Mouse (Mus musculus): ENCODE measurements around the gene Ppp1r27. TPM values are rescaled to one million over a fixed set of nuclear protein-coding genes. Genes with fewer than 3 reads are reported as not detected.
A peak's percentile ranks its signal among the peaks of the same experiment; 100 is the strongest.

Ppp1r27 gene
- total RNA-seq, 1 experiment: not detected

GRCm38 (mm10) chr11:120531646-120532045 lies 19.3 kb downstream of the Ppp1r27 start:
- TF ChIP-seq ZC3H11A (IDR thresholded peaks at IDR 0.05; ENCODE audit: borderline replicate concordance, low read depth, low read length) (no peak), HCFC1 (IDR thresholded peaks at IDR 0.05; ENCODE audit: borderline replicate concordance, insufficient read depth, low read length) (no peak), ZNF384 (IDR thresholded peaks at IDR 0.05; ENCODE audit: low read depth, low read length) (no peak), MAFK (IDR thresholded peaks at IDR 0.05; ENCODE audit: insufficient read depth, low read depth, low read length) (no peak), CHD2 (IDR thresholded peaks at IDR 0.05; ENCODE audit: low read depth, low read length) (no peak)
- no peak overlapping the region for H3K4me3 ChIP-seq (ENCODE audit: insufficient read depth in 1 of 2, low read depth in 1 of 2, low read length in 2 of 2, poor library complexity in 1 of 2, severe bottlenecking in 1 of 2)
- no peaks in the 10 kb centered on the region for H3K36me3 ChIP-seq (ENCODE audit: control insufficient read depth, insufficient read depth, low read length, poor library complexity, severe bottlenecking)
- no peak for DNase-seq (ENCODE audit: low read depth, low spot score)
- H3K9ac ChIP-seq (ENCODE audit: insufficient read depth, low read depth, low read length, poor library complexity, severe bottlenecking): no peak overlapping the region
- in situ Hi-C loops (cut with MboI; ENCODE audit: low sequenced_read_pairs in 2 of 2, unreplicated experiment in 2 of 2): no loop called here
- no peaks in the 10 kb centered on the region for H3K9me3 ChIP-seq (ENCODE audit: control insufficient read depth, insufficient read depth, low read depth, low read length)
- no peak overlapping the region for H3K27ac ChIP-seq (ENCODE audit: insufficient read depth, low read depth, low read length, poor library complexity, severe bottlenecking)
- H3K4me1 ChIP-seq (ENCODE audit: control insufficient read depth in 2 of 2, insufficient read depth in 2 of 2, low read length in 2 of 2, poor library complexity in 1 of 2): peaks cover 0 to 2% of the 10 kb centered on the region in 2 experiments; a peak in 1 of 4 replicates

DNA sequence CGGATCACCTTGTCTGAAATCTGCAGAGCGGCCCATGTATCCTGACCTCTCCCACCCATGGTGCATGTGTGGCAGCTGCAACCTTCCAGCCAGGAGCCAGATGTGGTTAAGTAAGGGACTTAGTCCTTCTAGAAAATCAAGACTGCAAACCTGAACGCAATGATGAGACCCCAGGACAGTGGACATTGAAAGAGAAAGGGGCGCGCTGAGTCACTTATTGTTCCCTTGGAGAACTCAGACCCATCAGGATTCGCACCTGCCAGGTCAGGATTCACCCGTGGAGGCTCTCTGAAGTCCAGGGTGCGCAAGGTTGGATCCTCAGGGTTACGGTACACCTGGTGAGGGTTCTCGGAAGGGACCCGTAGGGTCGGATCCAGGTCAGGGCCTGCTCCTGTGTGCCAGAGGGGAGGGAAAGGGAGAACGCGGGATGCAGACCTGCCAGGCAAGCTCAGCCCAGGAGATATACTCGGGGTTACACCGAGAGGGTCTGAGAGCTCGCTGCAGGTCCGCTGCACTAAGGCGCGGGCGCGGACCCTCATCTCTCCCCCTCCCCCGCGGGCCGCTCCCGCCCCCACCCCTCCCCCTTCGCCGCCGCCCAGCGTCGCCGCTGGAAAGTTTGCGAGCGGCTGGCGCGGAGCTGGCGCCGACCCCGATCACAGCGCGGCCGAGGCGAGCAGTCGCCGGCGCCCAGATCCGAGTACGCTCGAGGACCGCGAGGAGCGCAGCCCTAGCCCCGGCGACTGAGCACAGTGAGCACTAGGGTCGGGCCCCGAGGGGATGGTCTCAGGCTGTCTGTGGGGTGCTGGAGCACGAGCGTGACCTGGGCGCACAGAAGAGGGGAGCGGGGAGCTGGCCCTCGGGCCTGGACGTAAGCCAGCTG lies 20.6 kb downstream of the Ppp1r27 start, which contains the start of gene Gcgr:
Gene Gcgr, plus strand, starts transcription at position 615 of the 880 bp plus-strand sequence.
- DNase-seq (ENCODE audit: low read depth, low spot score): no peak
- Histone ChIP-seq H3K36me3 (ENCODE audit: control insufficient read depth, insufficient read depth, low read length, poor library complexity, severe bottlenecking) (no peaks in the 10 kb centered on the region), H3K4me1 (ENCODE audit: control insufficient read depth in 2 of 2, insufficient read depth in 2 of 2, low read length in 2 of 2, poor library complexity in 1 of 2) (peaks cover 0 to 2% of the 10 kb centered on the region in 2 experiments; a peak in 1 of 4 replicates), H3K27ac (ENCODE audit: insufficient read depth, low read depth, low read length, poor library complexity, severe bottlenecking) (no peak within 1 kb of the TSS), H3K9me3 (ENCODE audit: control insufficient read depth, insufficient read depth, low read depth, low read length) (no peaks in the 10 kb centered on the region), H3K9ac (ENCODE audit: insufficient read depth, low read depth, low read length, poor library complexity, severe bottlenecking) (peak within 1 kb of the TSS; percentile 62), H3K4me3 (ENCODE audit: insufficient read depth in 1 of 2, low read depth in 1 of 2, low read length in 2 of 2, poor library complexity in 1 of 2, severe bottlenecking in 1 of 2) (peak within 1 kb of the TSS; percentile 71 to 79)
- TF ChIP-seq CHD2 (IDR thresholded peaks at IDR 0.05; ENCODE audit: low read depth, low read length): no peak
- TF ChIP-seq MAFK (IDR thresholded peaks at IDR 0.05; ENCODE audit: insufficient read depth, low read depth, low read length): no peak
- no peak for TF ChIP-seq ZC3H11A (IDR thresholded peaks at IDR 0.05; ENCODE audit: borderline replicate concordance, low read depth, low read length)
- no peak for TF ChIP-seq ZNF384 (IDR thresholded peaks at IDR 0.05; ENCODE audit: low read depth, low read length)
- no peak for TF ChIP-seq HCFC1 (IDR thresholded peaks at IDR 0.05; ENCODE audit: borderline replicate concordance, insufficient read depth, low read length)
- in situ Hi-C loops (cut with MboI; ENCODE audit: low sequenced_read_pairs in 2 of 2, unreplicated experiment in 2 of 2): no loop called here

DNA sequence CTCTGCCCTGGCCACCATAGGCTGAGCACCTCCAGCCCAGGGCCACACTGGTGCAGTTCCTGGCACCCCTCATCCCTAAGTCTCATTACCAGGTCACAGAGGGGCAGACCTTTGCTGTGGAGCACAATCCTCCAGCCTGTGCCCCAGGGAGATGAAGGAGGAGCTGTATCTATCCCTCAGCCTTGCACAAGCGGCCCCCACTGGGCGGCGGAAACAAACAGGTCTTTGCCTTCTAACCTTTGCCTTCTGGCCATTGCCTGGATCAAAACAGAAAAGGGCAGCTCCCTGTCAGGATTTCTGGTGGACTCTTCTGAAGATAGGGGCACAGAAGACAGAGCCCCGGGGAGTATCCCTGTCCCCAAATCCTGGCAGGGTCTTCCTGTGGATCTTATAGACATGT lies 22.0 kb downstream of the Ppp1r27 start:
- H3K4me3 ChIP-seq (ENCODE audit: insufficient read depth in 1 of 2, low read depth in 1 of 2, low read length in 2 of 2, poor library complexity in 1 of 2, severe bottlenecking in 1 of 2): no peak overlapping the region
- H3K27ac ChIP-seq (ENCODE audit: insufficient read depth, low read depth, low read length, poor library complexity, severe bottlenecking): no peak overlapping the region
- H3K36me3 ChIP-seq (ENCODE audit: control insufficient read depth, insufficient read depth, low read length, poor library complexity, severe bottlenecking): no peaks in the 10 kb centered on the region
- DNase-seq (ENCODE audit: low read depth, low spot score): no peak
- peaks cover 0 to 2% of the 10 kb centered on the region in 2 experiments; a peak in 1 of 4 replicates for H3K4me1 ChIP-seq (ENCODE audit: control insufficient read depth in 2 of 2, insufficient read depth in 2 of 2, low read length in 2 of 2, poor library complexity in 1 of 2)
- in situ Hi-C loops (cut with MboI; ENCODE audit: low sequenced_read_pairs in 2 of 2, unreplicated experiment in 2 of 2): no loop called here
- no peak overlapping the region for H3K9ac ChIP-seq (ENCODE audit: insufficient read depth, low read depth, low read length, poor library complexity, severe bottlenecking)
- H3K9me3 ChIP-seq (ENCODE audit: control insufficient read depth, insufficient read depth, low read depth, low read length): no peaks in the 10 kb centered on the region
- TF ChIP-seq ZC3H11A (IDR thresholded peaks at IDR 0.05; ENCODE audit: borderline replicate concordance, low read depth, low read length) (no peak), ZNF384 (IDR thresholded peaks at IDR 0.05; ENCODE audit: low read depth, low read length) (no peak), CHD2 (IDR thresholded peaks at IDR 0.05; ENCODE audit: low read depth, low read length) (no peak), MAFK (IDR thresholded peaks at IDR 0.05; ENCODE audit: insufficient read depth, low read depth, low read length) (no peak), HCFC1 (IDR thresholded peaks at IDR 0.05; ENCODE audit: borderline replicate concordance, insufficient read depth, low read length) (no peak)

DNA sequence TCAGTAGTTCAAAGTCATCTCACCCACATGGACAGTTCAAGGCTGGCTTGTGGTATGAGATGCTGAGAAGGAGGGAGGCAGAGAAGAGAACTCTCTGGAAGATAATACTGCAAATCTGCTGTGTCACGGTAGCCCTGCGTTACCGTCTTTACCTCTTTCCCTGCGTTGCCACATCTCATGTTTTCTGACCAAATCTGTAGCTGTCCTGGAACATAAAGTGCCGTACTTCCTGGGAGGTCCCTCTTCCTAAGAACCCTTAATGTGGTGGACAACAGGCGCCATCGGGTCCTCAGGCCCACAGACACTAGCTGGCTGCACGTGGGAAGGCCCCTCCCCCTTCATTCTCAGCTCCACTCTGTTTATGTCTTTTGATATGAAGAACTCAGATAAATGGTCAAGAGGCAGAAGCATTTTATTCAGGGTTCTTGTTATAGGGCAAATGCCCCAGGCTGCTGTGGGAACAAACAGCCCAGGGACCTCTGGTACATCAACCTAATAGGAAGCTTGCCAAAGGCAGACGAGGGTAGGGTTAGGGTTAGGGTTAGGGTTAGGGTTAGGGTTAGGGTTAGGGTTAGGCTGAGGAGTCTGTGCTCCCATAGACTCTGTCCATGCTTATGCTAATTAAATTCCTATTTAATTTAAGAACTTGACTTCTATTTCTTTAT lies 23.1 kb downstream of the Ppp1r27 start:
- no peak overlapping the region for H3K4me3 ChIP-seq (ENCODE audit: insufficient read depth in 1 of 2, low read depth in 1 of 2, low read length in 2 of 2, poor library complexity in 1 of 2, severe bottlenecking in 1 of 2)
- in situ Hi-C loops (cut with MboI; ENCODE audit: low sequenced_read_pairs in 2 of 2, unreplicated experiment in 2 of 2): no loop called here
- H3K9me3 ChIP-seq (ENCODE audit: control insufficient read depth, insufficient read depth, low read depth, low read length): no peaks in the 10 kb centered on the region
- no peak overlapping the region for H3K9ac ChIP-seq (ENCODE audit: insufficient read depth, low read depth, low read length, poor library complexity, severe bottlenecking)
- DNase-seq (ENCODE audit: low read depth, low spot score): no peak
- TF ChIP-seq ZC3H11A (IDR thresholded peaks at IDR 0.05; ENCODE audit: borderline replicate concordance, low read depth, low read length): no peak
- TF ChIP-seq CHD2 (IDR thresholded peaks at IDR 0.05; ENCODE audit: low read depth, low read length): no peak
- no peak for TF ChIP-seq MAFK (IDR thresholded peaks at IDR 0.05; ENCODE audit: insufficient read depth, low read depth, low read length)
- TF ChIP-seq HCFC1 (IDR thresholded peaks at IDR 0.05; ENCODE audit: borderline replicate concordance, insufficient read depth, low read length): no peak
- TF ChIP-seq ZNF384 (IDR thresholded peaks at IDR 0.05; ENCODE audit: low read depth, low read length): no peak
- no peak overlapping the region for H3K27ac ChIP-seq (ENCODE audit: insufficient read depth, low read depth, low read length, poor library complexity, severe bottlenecking)
- H3K36me3 ChIP-seq (ENCODE audit: control insufficient read depth, insufficient read depth, low read length, poor library complexity, severe bottlenecking): no peaks in the 10 kb centered on the region
- H3K4me1 ChIP-seq (ENCODE audit: control insufficient read depth in 2 of 2, insufficient read depth in 2 of 2, low read length in 2 of 2, poor library complexity in 1 of 2): peaks cover 0 to 2% of the 10 kb centered on the region in 2 experiments; a peak in 1 of 4 replicates
